Mouse (Mus musculus): ENCODE measurements at regions not wholly inside any gene's neighbourhood (a gene's known extent, or its start where the extent isn't known, plus 50 kb on each side); places are given as distances from the start of the nearest gene placed in this dataset.

DNA sequence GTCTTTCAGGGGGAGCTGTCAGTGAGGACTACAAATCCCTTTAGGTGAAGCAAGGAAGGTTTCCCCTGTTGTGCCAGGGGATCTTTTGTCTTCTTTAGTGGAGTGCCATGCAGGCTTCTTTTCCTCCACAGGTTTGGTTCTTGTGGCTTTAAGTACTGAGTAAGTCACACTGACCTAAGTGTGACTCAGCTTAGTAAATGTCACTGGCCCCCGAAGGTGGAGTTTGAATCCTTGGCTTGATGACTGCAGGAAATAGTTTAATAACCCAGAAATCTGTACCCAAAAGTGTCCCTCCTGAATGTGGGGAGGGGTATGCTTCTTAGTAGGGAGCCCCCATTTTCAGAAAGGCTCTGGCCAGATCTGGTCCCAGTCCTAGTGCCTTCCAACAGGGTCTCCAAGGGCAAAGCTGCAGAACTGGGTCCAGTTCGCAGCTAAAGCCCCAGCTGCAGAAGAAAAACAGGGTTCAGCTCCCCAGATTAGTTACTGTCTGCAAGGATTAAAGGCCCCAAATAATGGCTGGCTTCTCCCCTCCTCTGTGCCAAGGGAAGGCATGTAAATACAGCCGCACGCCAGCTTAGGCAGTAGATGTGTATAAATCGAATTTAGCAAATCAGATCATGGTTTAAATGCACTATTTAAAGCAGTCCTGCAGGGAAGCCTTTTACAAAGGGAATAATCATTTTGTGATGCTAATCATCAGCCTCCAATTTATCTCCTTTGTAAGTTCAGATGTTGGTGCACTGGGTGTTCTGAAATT, 51.6 kb upstream of the Polg start:
- DNase-seq, result no peak

DNA sequence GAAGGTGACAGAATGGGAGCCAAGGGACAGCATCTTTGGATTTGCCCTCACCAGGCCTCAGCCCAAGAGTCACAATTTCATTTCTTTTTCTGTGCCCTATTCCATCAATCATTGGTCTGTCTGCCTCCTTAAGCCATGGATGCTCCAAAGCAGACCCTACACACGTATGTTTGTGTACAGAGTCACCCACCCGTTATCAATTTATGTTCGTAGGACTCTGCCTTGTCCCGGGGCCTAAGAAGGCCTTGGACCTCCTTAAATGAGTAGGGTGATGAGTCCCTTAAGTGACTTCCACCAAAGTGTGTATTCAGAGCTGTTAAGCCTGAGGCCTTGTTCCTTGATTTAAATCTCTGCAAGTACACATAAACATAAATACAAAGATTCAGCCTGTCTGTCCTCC, 50.1 kb upstream of the Polg start:
- DNase-seq, result no peak

All from retina, postnatal 1 day (tissue).